Mouse (Mus musculus): Measurements from ENCODE around the gene Atg14.
"Not testable (repeated sequence)": the region's sequence is repeated elsewhere in the genome, so short reads cannot be mapped to it uniquely, and the experiment has no call there.

Gene Atg14

DNA sequence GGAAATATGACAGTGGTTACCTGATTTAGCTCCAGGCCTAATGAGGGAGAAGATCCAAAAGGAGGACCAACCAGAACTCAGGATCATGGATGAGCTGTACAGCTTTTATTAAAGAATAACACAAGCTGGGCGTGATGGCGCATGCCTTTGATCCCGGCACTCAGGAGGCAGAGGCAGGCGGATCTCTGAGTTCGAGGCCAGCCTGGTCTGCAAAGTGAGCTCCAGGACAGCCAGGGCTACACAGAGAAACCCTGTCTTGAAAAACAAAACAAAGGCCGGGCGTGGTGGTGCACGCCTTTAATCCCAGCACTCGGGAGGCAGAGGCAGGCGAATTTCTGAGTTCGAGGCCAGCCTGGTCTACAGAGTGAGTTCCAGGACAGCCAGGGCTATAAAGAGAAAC lies at the start of gene Atg14:
Atg14 (minus strand) TSS at position 101 of the 400 bp plus-strand sequence.
- DNase-seq: not testable (repeated sequence)

DNA sequence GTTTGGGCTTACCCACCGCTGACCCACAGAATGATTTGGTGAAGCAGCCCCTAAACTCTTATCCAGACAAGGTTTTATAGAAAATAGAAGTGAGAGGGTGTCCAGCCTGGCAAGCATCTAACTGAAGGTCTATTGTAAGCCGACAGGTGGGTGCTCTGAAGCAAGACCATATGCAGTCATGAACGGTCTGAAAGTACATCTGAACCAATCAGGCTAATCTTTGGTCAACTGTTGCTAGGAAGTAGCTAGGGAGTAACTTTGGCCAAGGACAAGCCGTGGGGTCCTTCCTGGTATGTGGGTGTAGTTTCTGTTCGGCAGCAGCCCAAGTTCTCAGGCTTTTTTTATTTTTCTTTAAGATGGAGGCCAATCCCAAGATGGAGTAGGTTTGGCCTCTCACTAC lies 48.4 kb upstream of the Atg14 start:
- DNase-seq: no peak

- DNase-seq: no peak
Measured at GRCm38 (mm10) chr14:47613254-47613653, 42.8 kb upstream of the Atg14 start.

DNA sequence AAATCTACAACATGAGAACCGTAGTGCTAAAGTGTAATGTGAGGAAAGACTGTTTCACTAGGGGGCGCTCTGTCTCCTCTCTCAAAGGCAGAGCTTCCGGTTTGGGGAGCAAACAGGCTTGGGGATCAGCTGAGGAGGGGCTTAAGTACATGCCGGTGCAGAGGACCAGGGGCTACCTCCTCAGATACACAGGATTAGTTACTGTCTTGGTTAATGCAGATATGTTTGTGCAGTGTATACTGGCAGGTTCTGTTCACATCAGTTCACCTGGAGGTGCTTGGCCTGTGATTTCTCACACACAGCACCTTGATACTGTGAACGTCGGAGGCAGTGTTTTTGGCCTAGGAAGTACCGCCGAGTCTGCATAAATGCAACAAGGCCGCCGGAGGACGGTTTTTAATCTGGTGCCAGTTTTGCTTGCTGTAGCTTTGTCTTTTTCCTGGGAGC lies 27.5 kb upstream of the Atg14 start:
- peak; percentile 51 to 81 for DNase-seq

DNA sequence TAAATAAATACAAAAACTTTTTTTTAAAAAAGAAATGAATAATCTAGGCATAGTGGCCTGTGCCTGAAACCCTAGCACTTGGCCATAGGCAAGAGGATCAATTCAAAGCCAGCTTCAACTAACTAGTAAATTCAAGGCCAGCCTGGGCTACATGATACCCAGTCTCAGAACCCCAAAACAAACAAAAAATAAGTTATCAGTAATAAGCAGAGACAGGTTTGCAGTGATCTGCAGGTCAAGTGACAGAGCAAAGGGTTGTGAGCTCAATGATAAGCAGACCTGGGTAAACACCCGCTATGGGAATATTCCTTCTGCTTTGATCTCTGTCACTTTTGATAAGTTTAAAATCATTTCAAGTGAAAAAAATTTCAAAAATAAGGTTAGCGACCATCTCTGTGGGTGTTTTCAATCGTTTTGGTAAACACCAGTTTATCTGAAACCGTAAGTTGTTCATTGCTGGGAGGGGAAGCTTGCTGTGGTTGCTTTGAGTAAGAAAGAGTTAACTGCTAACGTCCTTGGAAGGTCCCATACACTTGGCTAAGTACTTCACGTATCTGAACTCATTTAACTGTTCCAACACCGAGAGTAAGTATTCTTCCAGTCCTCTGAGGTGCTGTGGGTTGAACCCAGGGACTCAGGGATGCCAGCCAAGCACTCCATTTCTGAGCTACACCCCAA lies 24.1 kb upstream of the Atg14 start:
- no peak for DNase-seq

- DNase-seq: no peak
Measured at GRCm38 (mm10) chr14:47590391-47590975, 20.0 kb upstream of the Atg14 start.

GRCm38 (mm10) chr14:47589444-47589843 lies 19.0 kb upstream of the Atg14 start:
- DNase-seq: no peak

GRCm38 (mm10) chr14:47584346-47584745 lies 13.9 kb upstream of the Atg14 start:
- no peak for DNase-seq

GRCm38 (mm10) chr14:47581681-47582080 lies 11.2 kb upstream of the Atg14 start:
- DNase-seq: no peak

GRCm38 (mm10) chr14:47581280-47581679 lies 10.8 kb upstream of the Atg14 start:
- DNase-seq: peak in 1 of 2 experiments; percentile 9

- peak; percentile 17 to 53 for DNase-seq
Measured at GRCm38 (mm10) chr14:47578086-47578485, 7.6 kb upstream of the Atg14 start.

DNA sequence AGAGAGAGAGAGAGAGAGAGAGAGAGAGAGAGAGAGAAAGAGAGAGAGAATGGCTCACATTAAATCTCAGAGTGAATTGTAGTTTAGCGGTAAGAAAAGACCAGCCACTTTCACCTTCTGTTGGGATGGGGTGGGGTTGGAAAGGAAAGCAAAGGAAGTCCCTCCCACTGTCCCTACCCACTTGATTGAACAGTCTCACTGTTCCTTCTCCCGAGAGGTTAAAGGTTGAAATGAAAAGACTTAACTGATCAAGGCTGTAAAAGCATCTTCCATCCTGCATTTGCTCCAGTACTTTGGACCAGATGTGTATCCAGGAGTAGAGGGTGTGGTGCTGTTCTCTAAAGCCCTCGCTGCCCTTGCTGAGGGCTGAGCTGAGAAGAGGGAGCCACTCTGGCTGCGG lies 6.2 kb upstream of the Atg14 start:
- DNase-seq: no peak

GRCm38 (mm10) chr14:47574721-47575120 lies 4.3 kb upstream of the Atg14 start:
- no peak for DNase-seq

DNA sequence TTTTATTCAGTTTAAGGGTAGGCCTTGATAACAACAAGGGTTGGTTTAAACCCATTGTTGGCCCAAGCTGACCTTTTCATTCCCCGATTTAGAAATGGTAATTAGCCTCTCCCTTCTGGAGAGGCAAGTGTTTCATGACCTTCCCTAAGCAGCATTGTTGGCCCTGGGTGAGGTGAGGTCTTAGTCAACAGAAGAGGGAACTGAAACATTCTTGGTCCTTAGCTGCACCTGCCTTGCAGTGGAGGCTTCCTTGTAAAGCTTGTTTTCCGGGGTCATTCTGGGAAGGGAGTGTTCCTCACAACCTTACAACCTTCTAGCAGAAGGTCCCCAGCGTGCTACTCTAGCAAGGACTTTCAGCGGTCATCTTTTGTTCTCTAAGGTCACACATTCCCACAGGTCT lies 2.3 kb upstream of the Atg14 start:
- DNase-seq: no peak

DNA sequence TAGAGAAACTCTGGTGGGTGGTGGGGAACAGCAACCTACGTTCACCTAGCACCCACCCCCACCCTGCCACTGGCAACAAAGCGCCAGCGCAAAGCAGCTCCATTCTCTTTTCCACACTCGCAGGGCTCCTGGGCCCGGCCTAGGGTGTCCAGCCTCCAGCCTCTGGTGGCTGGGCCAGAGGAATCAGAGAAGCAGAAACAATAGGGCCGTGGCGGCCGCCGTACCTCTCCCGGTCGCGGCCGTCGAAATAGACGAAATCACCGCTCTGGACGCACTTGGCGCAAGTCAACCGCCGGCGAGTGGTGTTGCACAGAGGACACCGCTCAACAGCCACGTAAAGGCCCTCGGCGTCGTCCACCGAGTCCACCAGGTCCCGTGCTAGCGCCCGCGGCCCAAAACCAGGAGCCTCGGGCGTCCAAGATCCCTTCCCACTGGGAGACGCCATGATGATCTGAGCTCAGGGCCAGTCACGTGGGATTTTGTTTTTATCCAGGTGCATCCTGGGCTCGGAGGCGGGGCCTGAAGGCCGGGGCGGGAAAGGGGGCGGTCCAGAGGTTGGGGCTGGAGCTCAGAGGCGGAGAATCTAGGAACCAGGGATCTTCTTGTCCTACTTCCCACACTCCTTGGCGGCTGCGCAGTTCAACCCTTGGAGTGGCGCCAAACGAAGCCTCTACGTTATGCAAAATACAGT lies 2.3 kb downstream of the Atg14 start:
- DNase-seq: peak; percentile 97 to 99

DNA sequence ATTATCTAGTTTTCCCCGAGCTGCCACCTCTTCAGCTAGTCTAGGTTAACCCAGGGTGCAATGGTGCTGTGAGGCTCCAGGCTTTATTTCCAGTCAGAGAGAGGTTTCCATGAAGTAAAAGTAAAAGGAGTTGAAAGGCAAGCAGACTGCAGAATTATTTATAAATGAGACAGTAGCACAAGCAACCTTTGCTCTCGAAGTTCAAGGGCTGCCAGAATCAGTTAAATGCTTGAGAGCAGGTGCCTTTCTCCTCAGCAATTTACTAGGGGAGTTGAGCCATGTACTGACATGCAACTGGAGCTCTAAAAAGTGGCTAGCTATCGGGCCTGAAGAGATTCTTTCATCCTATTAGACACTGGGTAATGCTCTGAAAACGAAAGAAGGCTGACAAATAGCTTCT lies 7.3 kb downstream of the Atg14 start:
- peak; percentile 55 to 62 for DNase-seq

DNA sequence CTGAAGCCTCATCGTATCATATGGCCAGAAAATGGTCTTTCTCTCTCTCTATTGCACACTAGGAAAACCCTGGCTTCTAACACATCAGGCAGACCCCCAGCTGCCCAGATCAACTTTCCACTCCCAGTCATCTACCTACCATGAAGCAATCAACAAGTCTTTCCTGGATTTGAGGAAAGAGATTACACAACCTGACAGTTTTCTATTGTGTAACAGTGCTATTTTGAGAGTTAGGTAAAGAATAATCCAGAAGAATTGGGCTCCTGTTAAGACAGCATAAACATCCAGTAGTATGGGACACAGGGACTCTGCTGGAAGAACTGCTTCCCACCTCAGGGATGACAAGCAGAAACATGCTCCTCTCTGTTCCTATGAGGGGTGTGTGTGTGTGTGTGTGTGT lies 7.9 kb downstream of the Atg14 start:
- DNase-seq: no peak

- no peak for DNase-seq
Measured at GRCm38 (mm10) chr14:47560714-47561113, 9.7 kb downstream of the Atg14 start.

- DNase-seq: no peak
Measured at GRCm38 (mm10) chr14:47555225-47555624, 15.2 kb downstream of the Atg14 start.

DNA sequence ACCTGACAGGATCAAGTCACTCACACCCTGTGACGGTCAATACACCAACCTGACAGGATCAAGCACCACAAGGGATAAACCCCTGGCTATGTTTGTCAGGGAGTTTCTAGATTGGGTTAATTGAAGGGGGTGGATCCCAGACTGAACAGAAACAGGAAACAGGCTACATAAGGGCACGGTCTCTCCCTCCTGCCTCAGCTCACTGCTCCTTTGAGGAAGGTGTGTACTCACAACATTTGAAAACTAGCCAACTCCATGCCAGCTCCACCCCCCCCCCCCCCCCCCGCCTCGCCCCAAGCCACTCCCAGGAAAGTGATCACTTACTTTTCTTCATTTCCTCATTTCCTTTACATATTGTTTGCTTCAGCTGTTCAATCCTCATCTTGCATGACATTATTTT lies 16.2 kb downstream of the Atg14 start:
- no peak for DNase-seq

DNA sequence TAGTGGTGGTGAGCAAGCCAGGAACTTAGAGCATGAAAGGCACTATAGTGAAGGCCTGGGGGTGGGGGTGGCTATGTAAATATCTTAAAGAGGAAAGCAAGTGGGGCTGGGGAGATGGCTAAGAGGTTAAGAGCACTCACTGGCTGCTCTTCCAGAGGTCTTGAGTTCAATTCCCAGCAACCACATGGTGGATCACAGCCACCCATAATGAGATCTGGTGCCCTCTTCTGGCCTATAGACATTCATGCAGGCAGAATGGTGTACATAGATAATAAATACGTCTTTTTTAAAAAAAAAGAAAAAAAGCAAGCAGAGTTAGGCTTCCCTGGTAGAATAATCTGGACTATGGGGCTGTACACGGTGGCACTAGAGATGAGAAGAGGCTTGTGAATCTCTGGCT lies 17.1 kb downstream of the Atg14 start:
- DNase-seq: no peak

- no peak for DNase-seq
Measured at GRCm38 (mm10) chr14:47551668-47552067, 18.8 kb downstream of the Atg14 start.

DNA sequence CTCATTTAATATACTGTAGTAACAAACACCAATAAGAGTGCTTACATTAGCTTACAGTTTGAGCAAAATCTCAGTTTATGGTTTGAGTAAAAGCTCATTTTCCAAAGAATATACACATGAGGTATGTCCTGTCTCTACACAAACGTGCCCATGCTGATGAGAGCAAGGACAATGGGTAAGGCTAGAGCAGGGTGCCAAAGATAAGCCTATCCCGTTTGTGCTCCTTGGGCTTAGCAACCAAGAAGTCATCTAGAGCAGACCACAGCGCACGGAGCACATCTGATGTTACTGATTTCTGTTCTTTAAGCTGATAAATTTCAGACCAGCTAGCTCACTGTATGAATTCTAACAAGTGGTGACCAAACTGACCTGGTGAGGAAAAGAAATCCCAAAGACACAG lies 25.6 kb downstream of the Atg14 start:
- DNase-seq: no peak

DNA sequence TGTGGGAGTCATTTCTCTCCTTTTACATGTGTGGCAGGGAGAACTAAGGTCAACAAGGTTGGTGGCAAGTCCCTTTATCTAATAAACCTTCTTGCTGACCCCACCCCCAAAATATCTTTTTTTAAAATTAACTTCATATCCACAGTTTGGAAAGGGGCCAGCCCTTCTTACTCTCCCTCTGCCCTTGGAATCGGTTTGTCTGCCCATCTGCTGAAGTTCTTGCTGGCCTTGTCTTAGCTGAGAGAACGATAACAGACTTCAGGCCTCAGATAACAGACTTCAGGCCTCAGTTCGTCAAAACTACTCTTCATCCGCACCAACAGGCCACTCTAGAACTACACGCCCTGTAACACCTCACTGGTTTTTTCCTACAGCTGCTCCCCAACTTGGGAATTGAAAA lies 26.2 kb downstream of the Atg14 start:
- no peak for DNase-seq
